Mouse (Mus musculus) spleen, adult 2 months (tissue): ENCODE results near the gene Slc12a8. TPM values are rescaled to one million over a fixed set of nuclear protein-coding genes. Genes with fewer than 3 reads are reported as not detected.
A peak's percentile ranks its signal among the peaks of the same experiment; 100 is the strongest.

Source experiments
- DNase-seq, 2 experiments: peaks; one replicate each; pipeline versions ENCODE4 v3.0.0 to v3.0.0-alpha.2; 2012 to 2021; ENCODE audit warnings: low spot score in 2 of 2, low read depth in 1 of 2
- H3K27ac ChIP-seq: fragments of 200-500 bp; 2 replicates; pipeline ENCODE4 v1.5.1; 2012; ENCODE audit warnings: low read length, inconsistent platforms; ENCODE audit not compliant: insufficient read depth
- H3K27me3 ChIP-seq: fragments of 200-500 bp; 2 replicates; pipeline ENCODE4 v1.6.1; 2012; ENCODE audit warnings: mild to moderate bottlenecking, moderate library complexity, low read length, inconsistent platforms; ENCODE audit not compliant: control insufficient read depth, insufficient read depth
- H3K36me3 ChIP-seq: fragments of 200-500 bp; 2 replicates; pipeline ENCODE4 v1.6.1; 2012; ENCODE audit warnings: mild to moderate bottlenecking, low read length, inconsistent platforms; ENCODE audit not compliant: control insufficient read depth, insufficient read depth
- H3K4me1 ChIP-seq: fragments of 200-500 bp; 2 replicates; pipeline ENCODE4 v1.6.1; 2011; ENCODE audit warnings: inconsistent platforms; ENCODE audit not compliant: control insufficient read depth, insufficient read depth, insufficient read length
- H3K4me3 ChIP-seq: fragments of 200-500 bp; 2 replicates; pipeline ENCODE4 v1.5.1; 2011; ENCODE audit warnings: mild to moderate bottlenecking, inconsistent platforms; ENCODE audit not compliant: insufficient read depth, insufficient read length; ENCODE audit errors: extremely low read depth
- CTCF ChIP-seq: fragments of 200-500 bp; IDR thresholded peaks from 2 replicates; pipeline ENCODE4 v1.5.1; 2011; ENCODE audit warnings: mild to moderate bottlenecking, inconsistent platforms; ENCODE audit not compliant: insufficient read depth, insufficient read length, insufficient replicate concordance; ENCODE audit errors: extremely low read depth
- POLR2A ChIP-seq: fragments of 200-500 bp; IDR thresholded peaks from 2 replicates; pipeline ENCODE4 v1.6.1; 2011; ENCODE audit warnings: low read depth, low read length, inconsistent platforms
- WGBS: fragments of 180-500 bp; shearing (Covaris S2); methylation state at CpG from one replicate; pipeline ENCODE4 v1.1.7; 2018; 5-methylcytosine and 5-hydroxymethylcytosine counted together
- polyA plus RNA-seq: library from polyadenylated mRNA; depleted of rRNA; stranded (reverse); fragments of >200 nt; gene quantifications from 2 replicates; pipeline ENCODE4 v1.2.3, GENCODE M21; 2012; rRNA removed

Slc12a8 gene
- polyA plus RNA-seq, 1 experiment, result 1.2 TPM

GRCm38 (mm10) chr16:33705258-33705657, 188.1 kb downstream of the Slc12a8 start:
- WGBS, result 40% methylated on average over 6 of the region's 6 CpGs

GRCm38 (mm10) chr16:33706111-33706890, 189.2 kb downstream of the Slc12a8 start:
- H3K27ac ChIP-seq, result no peak overlapping the region
- no peak overlapping the region for H3K4me3 ChIP-seq
- H3K27me3 ChIP-seq, result no peaks in the 10 kb centered on the region
- WGBS, result 87% methylated on average over 14 of the region's 14 CpGs
- H3K36me3 ChIP-seq, result peaks cover 8% of the 10 kb centered on the region
- DNase-seq, result no peak
- peaks cover 28% of the 10 kb centered on the region; the same call in 1 of the 2 replicates for H3K4me1 ChIP-seq
- no peak for TF ChIP-seq CTCF

More at GRCm38 (mm10) chr16:33705258-33705657, 188.1 kb downstream of the Slc12a8 start:
- Histone ChIP-seq H3K36me3 (peaks cover 1% of the 10 kb centered on the region), H3K4me1 (peaks cover 28% of the 10 kb centered on the region; the same call in 1 of the 2 replicates), H3K27me3 (no peaks in the 10 kb centered on the region), H3K4me3 (no peak overlapping the region), H3K27ac (no peak overlapping the region)
- peak in 1 of 2 experiments; percentile 23 for DNase-seq
- no peak for TF ChIP-seq CTCF
- TF ChIP-seq POLR2A, result no peak

- TF ChIP-seq POLR2A, result no peak
- no peak for TF ChIP-seq CTCF
- WGBS, result 42% methylated on average over 10 of the region's 10 CpGs
- peaks cover 28% of the 10 kb centered on the region; the same call in 1 of the 2 replicates for H3K4me1 ChIP-seq
- peak overlapping the region; percentile 2 for H3K27ac ChIP-seq
- no peak for DNase-seq
- no peaks in the 10 kb centered on the region for H3K27me3 ChIP-seq
- H3K36me3 ChIP-seq, result peaks cover 9% of the 10 kb centered on the region
- H3K4me3 ChIP-seq, result no peak overlapping the region
Observed at GRCm38 (mm10) chr16:33708031-33708430, 190.9 kb downstream of the Slc12a8 start.

- TF ChIP-seq CTCF (no peak), POLR2A (no peak)
- peak overlapping the region; percentile 2 for H3K27ac ChIP-seq
- no peaks in the 10 kb centered on the region for H3K27me3 ChIP-seq
- 66% methylated on average over 12 of the region's 12 CpGs for WGBS
- no peak overlapping the region for H3K4me3 ChIP-seq
- DNase-seq, result no peak
- peaks cover 9% of the 10 kb centered on the region for H3K36me3 ChIP-seq
- peaks cover 28% of the 10 kb centered on the region; the same call in 1 of the 2 replicates for H3K4me1 ChIP-seq
Observed at GRCm38 (mm10) chr16:33708585-33709397, 191.7 kb downstream of the Slc12a8 start.

Other genes starting within 250 kb of the Slc12a8 start
- gene Zfp148, start 136.5 kb upstream of the Slc12a8 start, polyA plus RNA-seq, result 5.0 and 5.7 TPM in 2 replicates
- gene Heg1, start 167.0 kb downstream of the Slc12a8 start, polyA plus RNA-seq, result 36.0 and 42.4 TPM in 2 replicates